Mouse (Mus musculus): ENCODE data around the gene Pla2g2c. TPM values are rescaled to one million over a fixed set of nuclear protein-coding genes. Genes with fewer than 3 reads are reported as not detected.

The Pla2g2c gene
- polyA plus RNA-seq, 1 experiment from 2014 or later: 0.27 TPM

GRCm38 (mm10) chr4:138788381-138788780, 63.8 kb downstream of the Pla2g2c start:
- H3K4me2 ChIP-seq (ENCODE audit: low read length): no peak overlapping the region
- H3K36me3 ChIP-seq (ENCODE audit: control insufficient read depth, insufficient read depth, low read length): no peaks in the 10 kb centered on the region
- H3K9me3 ChIP-seq (ENCODE audit: control insufficient read depth, low read length): no peaks in the 10 kb centered on the region
- no peak overlapping the region for H3K27ac ChIP-seq (replicated peaks in 1 of 2; ENCODE audit: control insufficient read depth in 1 of 2, insufficient read depth in 1 of 2, low read depth in 2 of 2, low read length in 2 of 2)
- H3K27me3 ChIP-seq (ENCODE audit: control insufficient read depth, insufficient read depth, low read length): peaks cover 11% of the 10 kb centered on the region
- no peak for ATAC-seq (ENCODE audit: insufficient number of reproducible peaks, insufficient read depth, low FRiP score, low read depth)
- WGBS: 68% methylated on average over 4 of the region's 4 CpGs
- no peak overlapping the region for H3K4me3 ChIP-seq (ENCODE audit: control insufficient read depth in 1 of 2, insufficient read depth in 1 of 2, low read depth in 1 of 2, low read length in 2 of 2)
- H3K9ac ChIP-seq (ENCODE audit: low read length): no peak overlapping the region
- no peaks in the 10 kb centered on the region for H3K4me1 ChIP-seq (ENCODE audit: control insufficient read depth in 2 of 2, insufficient read depth in 2 of 2, low read length in 2 of 2)

GRCm38 (mm10) chr4:138791452-138791851, 66.9 kb downstream of the Pla2g2c start:
- ATAC-seq (ENCODE audit: insufficient number of reproducible peaks, insufficient read depth, low FRiP score, low read depth): no peak
- no peak overlapping the region for H3K4me3 ChIP-seq (ENCODE audit: control insufficient read depth in 1 of 2, insufficient read depth in 1 of 2, low read depth in 1 of 2, low read length in 2 of 2)
- no peak overlapping the region for H3K27ac ChIP-seq (replicated peaks in 1 of 2; ENCODE audit: control insufficient read depth in 1 of 2, insufficient read depth in 1 of 2, low read depth in 2 of 2, low read length in 2 of 2)
- peaks cover 11% of the 10 kb centered on the region for H3K27me3 ChIP-seq (ENCODE audit: control insufficient read depth, insufficient read depth, low read length)
- WGBS: 50% methylated on average over 6 of the region's 6 CpGs
- no peaks in the 10 kb centered on the region for H3K36me3 ChIP-seq (ENCODE audit: control insufficient read depth, insufficient read depth, low read length)
- no peaks in the 10 kb centered on the region for H3K4me1 ChIP-seq (ENCODE audit: control insufficient read depth in 2 of 2, insufficient read depth in 2 of 2, low read length in 2 of 2)
- H3K9me3 ChIP-seq (ENCODE audit: control insufficient read depth, low read length): no peaks in the 10 kb centered on the region
- no peak overlapping the region for H3K9ac ChIP-seq (ENCODE audit: low read length)
- no peak overlapping the region for H3K4me2 ChIP-seq (ENCODE audit: low read length)

- Histone ChIP-seq H3K36me3 (ENCODE audit: control insufficient read depth, insufficient read depth, low read length) (no peaks in the 10 kb centered on the region), H3K27me3 (ENCODE audit: control insufficient read depth, insufficient read depth, low read length) (peaks cover 11% of the 10 kb centered on the region), H3K27ac (replicated peaks in 1 of 2; ENCODE audit: control insufficient read depth in 1 of 2, insufficient read depth in 1 of 2, low read depth in 2 of 2, low read length in 2 of 2) (no peak overlapping the region), H3K4me3 (ENCODE audit: control insufficient read depth in 1 of 2, insufficient read depth in 1 of 2, low read depth in 1 of 2, low read length in 2 of 2) (no peak overlapping the region), H3K4me2 (ENCODE audit: low read length) (no peak overlapping the region), H3K9me3 (ENCODE audit: control insufficient read depth, low read length) (no peaks in the 10 kb centered on the region), H3K4me1 (ENCODE audit: control insufficient read depth in 2 of 2, insufficient read depth in 2 of 2, low read length in 2 of 2) (no peaks in the 10 kb centered on the region), H3K9ac (ENCODE audit: low read length) (no peak overlapping the region)
- 39% methylated on average over 9 of the region's 9 CpGs for WGBS
- ATAC-seq (ENCODE audit: insufficient number of reproducible peaks, insufficient read depth, low FRiP score, low read depth): no peak
These were observed 68.0 kb downstream of the Pla2g2c start for GRCm38 (mm10) chr4:138792599-138792998.

GRCm38 (mm10) chr4:138793276-138793675, 68.7 kb downstream of the Pla2g2c start:
- no peaks in the 10 kb centered on the region for H3K9me3 ChIP-seq (ENCODE audit: control insufficient read depth, low read length)
- WGBS: 55% methylated on average over 2 of the region's 2 CpGs
- H3K36me3 ChIP-seq (ENCODE audit: control insufficient read depth, insufficient read depth, low read length): no peaks in the 10 kb centered on the region
- no peak for ATAC-seq (ENCODE audit: insufficient number of reproducible peaks, insufficient read depth, low FRiP score, low read depth)
- H3K4me1 ChIP-seq (ENCODE audit: control insufficient read depth in 2 of 2, insufficient read depth in 2 of 2, low read length in 2 of 2): no peaks in the 10 kb centered on the region
- H3K27me3 ChIP-seq (ENCODE audit: control insufficient read depth, insufficient read depth, low read length): peaks cover 11% of the 10 kb centered on the region
- no peak overlapping the region for H3K27ac ChIP-seq (replicated peaks in 1 of 2; ENCODE audit: control insufficient read depth in 1 of 2, insufficient read depth in 1 of 2, low read depth in 2 of 2, low read length in 2 of 2)
- H3K4me3 ChIP-seq (ENCODE audit: control insufficient read depth in 1 of 2, insufficient read depth in 1 of 2, low read depth in 1 of 2, low read length in 2 of 2): no peak overlapping the region
- H3K9ac ChIP-seq (ENCODE audit: low read length): no peak overlapping the region
- no peak overlapping the region for H3K4me2 ChIP-seq (ENCODE audit: low read length)

- Histone ChIP-seq H3K27ac (replicated peaks in 1 of 2; ENCODE audit: control insufficient read depth in 1 of 2, insufficient read depth in 1 of 2, low read depth in 2 of 2, low read length in 2 of 2) (no peak overlapping the region), H3K4me2 (ENCODE audit: low read length) (no peak overlapping the region), H3K27me3 (ENCODE audit: control insufficient read depth, insufficient read depth, low read length) (peaks cover 11% of the 10 kb centered on the region), H3K4me1 (ENCODE audit: control insufficient read depth in 2 of 2, insufficient read depth in 2 of 2, low read length in 2 of 2) (no peaks in the 10 kb centered on the region), H3K9me3 (ENCODE audit: control insufficient read depth, low read length) (no peaks in the 10 kb centered on the region), H3K36me3 (ENCODE audit: control insufficient read depth, insufficient read depth, low read length) (no peaks in the 10 kb centered on the region), H3K4me3 (ENCODE audit: control insufficient read depth in 1 of 2, insufficient read depth in 1 of 2, low read depth in 1 of 2, low read length in 2 of 2) (no peak overlapping the region), H3K9ac (ENCODE audit: low read length) (no peak overlapping the region)
- WGBS: 83% methylated on average over 6 of the region's 6 CpGs
- ATAC-seq (ENCODE audit: insufficient number of reproducible peaks, insufficient read depth, low FRiP score, low read depth): no peak
These were observed 69.8 kb downstream of the Pla2g2c start for GRCm38 (mm10) chr4:138794344-138794743.

Other genes starting within 250 kb of the Pla2g2c start
- not detected in 2 replicates for gene Vwa5b1, start 88.9 kb upstream of the Pla2g2c start, polyA plus RNA-seq (2014; fragmentation: Nextera tagmentation; extraction: Ambion mirVana)
- 0.96 and 1.1 TPM in 2 replicates for gene Ubxn10, start 12.4 kb downstream of the Pla2g2c start, polyA plus RNA-seq (2014; fragmentation: Nextera tagmentation; extraction: Ambion mirVana)
- not detected in 2 replicates for gene Pla2g2f, start 32.8 kb downstream of the Pla2g2c start, polyA plus RNA-seq (2014; fragmentation: Nextera tagmentation; extraction: Ambion mirVana)
- not detected in 2 replicates for gene Pla2g2d, start 50.9 kb downstream of the Pla2g2c start, polyA plus RNA-seq (2014; fragmentation: Nextera tagmentation; extraction: Ambion mirVana)
- gene Pla2g5, start 138.7 kb downstream of the Pla2g2c start, polyA plus RNA-seq (2014; fragmentation: Nextera tagmentation; extraction: Ambion mirVana): 2.5 and 3.2 TPM in 2 replicates
- not detected in 2 replicates for gene Gm13030, start 149.2 kb downstream of the Pla2g2c start, polyA plus RNA-seq (2014; fragmentation: Nextera tagmentation; extraction: Ambion mirVana)
- not detected in 2 replicates for gene Pla2g2e, start 153.2 kb downstream of the Pla2g2c start, polyA plus RNA-seq (2014; fragmentation: Nextera tagmentation; extraction: Ambion mirVana)
- 2.6 and 3.2 TPM in 2 replicates for gene Otud3, start 189.2 kb downstream of the Pla2g2c start, polyA plus RNA-seq (2014; fragmentation: Nextera tagmentation; extraction: Ambion mirVana)
- not detected in 2 replicates for gene Rnf186, start 242.3 kb downstream of the Pla2g2c start, polyA plus RNA-seq (2014; fragmentation: Nextera tagmentation; extraction: Ambion mirVana)
- gene Tmco4, start 248.1 kb downstream of the Pla2g2c start, polyA plus RNA-seq (2014; fragmentation: Nextera tagmentation; extraction: Ambion mirVana): 4.8 and 5.7 TPM in 2 replicates

All from heart, embryonic 14.5 days (tissue).